Mouse (Mus musculus) liver, adult 2 months (tissue): Measurements from ENCODE around the gene Eri2.

ENCODE experiments used
- CTCF ChIP-seq: fragments of 200-500 bp; IDR thresholded peaks from 2 replicates; pipeline ENCODE4 v1.5.1; 2011; ENCODE audit warnings: low read depth, low read length, control low read depth
- POLR2A ChIP-seq: fragments of 200-500 bp; IDR thresholded peaks from 2 replicates; pipeline ENCODE4 v1.6.1; 2011; ENCODE audit warnings: low read length, control low read depth; ENCODE audit not compliant: insufficient read depth; ENCODE audit errors: extremely low read depth

DNA sequence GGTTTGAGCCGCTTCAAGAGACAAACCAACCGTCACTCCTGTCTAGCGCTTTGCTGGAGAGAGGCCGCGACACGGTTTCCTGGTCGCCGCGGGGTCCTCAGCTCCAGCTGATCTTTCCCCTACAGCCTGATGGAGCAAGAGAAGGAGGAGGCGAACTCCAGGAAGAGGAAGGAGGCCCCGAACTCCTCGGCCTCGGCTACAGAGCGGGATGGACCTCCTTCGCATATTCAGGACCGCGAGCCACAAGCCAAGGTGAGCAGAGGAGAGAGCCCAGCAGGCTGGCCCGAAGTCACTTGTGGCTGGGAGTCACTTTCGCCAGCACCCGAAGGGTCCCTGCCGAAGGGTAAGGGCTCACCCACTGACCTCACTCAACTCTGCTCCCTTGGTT lies 387 bp upstream of the Eri2 start:
- TF ChIP-seq CTCF = no peak
- no peak for TF ChIP-seq POLR2A
